Mouse (Mus musculus): ENCODE measurements around the gene Riiad1. TPM values are rescaled to one million over a fixed set of nuclear protein-coding genes. Genes with fewer than 3 reads are reported as not detected.

Riiad1 gene
- total and polyA plus RNA-seq, 3 experiments = 0.64 TPM; not detected in 2

GRCm38 (mm10) chr3:94436420-94436819 lies 43.7 kb downstream of the Riiad1 start:
- Histone ChIP-seq H3K36me3 (ENCODE audit: control insufficient read depth in 1 of 2, insufficient read depth in 2 of 2, low read length in 2 of 2) (peaks cover 0 to 8% of the 10 kb centered on the region in 2 experiments; a peak in 2 of 4 replicates), H3K27me3 (ENCODE audit: control insufficient read depth in 1 of 2, insufficient read depth in 2 of 2, low read length in 2 of 2) (peaks cover 7 to 16% of the 10 kb centered on the region in 2 experiments), H3K9me3 (replicated peaks; ENCODE audit: insufficient read depth, low read length) (no peaks in the 10 kb centered on the region), H3K79me2 (ENCODE audit: control insufficient read depth, insufficient read depth, low read length, poor library complexity) (no peaks in the 10 kb centered on the region), H3K4me3 (ENCODE audit: control insufficient read depth in 1 of 2, insufficient read depth in 1 of 2, low read depth in 2 of 2, low read length in 2 of 2) (no peak overlapping the region), H3K27ac (ENCODE audit: control insufficient read depth, low read depth, low read length) (no peak overlapping the region), H3K4me1 (ENCODE audit: control insufficient read depth in 1 of 2, insufficient read depth in 2 of 2, low read length in 2 of 2) (peaks cover under 1 to 1% of the 10 kb centered on the region in 2 experiments; a peak in 2 of 4 replicates), H3K9ac (ENCODE audit: control insufficient read depth, low read depth, low read length, poor library complexity, severe bottlenecking) (no peak overlapping the region)
- DNase-seq (ENCODE audit: low read depth, low spot score) = peak; percentile 43
- TF ChIP-seq MAX (IDR thresholded peaks at IDR 0.05; ENCODE audit: low read length) (no peak), SMC3 (IDR thresholded peaks at IDR 0.05; ENCODE audit: low read depth, low read length) (0 out of 2 replicates have a peak, but pooled peaks have one; percentile 16), CTCF (IDR thresholded peaks at IDR 0.05 in 2 of 3, conservative IDR thresholded peaks at IDR 0.05 in 1 of 3; ENCODE audit: control insufficient read depth in 1 of 3, insufficient read depth in 1 of 3, low read depth in 2 of 3, low read length in 3 of 3, poor library complexity in 1 of 3, severe bottlenecking in 1 of 3) (peak in 1 of 3 experiments; percentile 19; a peak in 1 of 6 replicates)

- peaks cover 0 to 17% of the 10 kb centered on the region in 2 experiments; a peak in 2 of 4 replicates for H3K36me3 ChIP-seq (ENCODE audit: control insufficient read depth in 1 of 2, insufficient read depth in 2 of 2, low read length in 2 of 2)
- H3K9ac ChIP-seq (ENCODE audit: control insufficient read depth, low read depth, low read length, poor library complexity, severe bottlenecking) = no peak overlapping the region
- no peaks in the 10 kb centered on the region for H3K9me3 ChIP-seq (replicated peaks; ENCODE audit: insufficient read depth, low read length)
- H3K27me3 ChIP-seq (ENCODE audit: control insufficient read depth in 1 of 2, insufficient read depth in 2 of 2, low read length in 2 of 2) = peaks cover 6 to 12% of the 10 kb centered on the region in 2 experiments
- H3K27ac ChIP-seq (ENCODE audit: control insufficient read depth, low read depth, low read length) = no peak overlapping the region
- no peak overlapping the region for H3K4me3 ChIP-seq (ENCODE audit: control insufficient read depth in 1 of 2, insufficient read depth in 1 of 2, low read depth in 2 of 2, low read length in 2 of 2)
- DNase-seq (ENCODE audit: low read depth, low spot score) = no peak
- no peak for TF ChIP-seq USF2 (IDR thresholded peaks at IDR 0.05; ENCODE audit: borderline replicate concordance in 1 of 2, insufficient read depth in 1 of 2, low read depth in 1 of 2, low read length in 2 of 2)
- no peak for TF ChIP-seq HCFC1 (IDR thresholded peaks at IDR 0.05; ENCODE audit: low read depth, low read length)
- TF ChIP-seq POLR2A (IDR thresholded peaks at IDR 0.05; ENCODE audit: control insufficient read depth in 1 of 2, insufficient read depth in 1 of 2, low read depth in 1 of 2, low read length in 2 of 2, poor library complexity in 1 of 2) = no peak
- TF ChIP-seq CHD1 (IDR thresholded peaks at IDR 0.05; ENCODE audit: low read depth, low read length) = no peak
- no peak for TF ChIP-seq ELF1 (IDR thresholded peaks at IDR 0.05; ENCODE audit: low read depth, low read length)
- TF ChIP-seq GATA1 (IDR thresholded peaks at IDR 0.05; ENCODE audit: low read depth, low read length) = no peak
- TF ChIP-seq CTCF (IDR thresholded peaks at IDR 0.05 in 2 of 3, conservative IDR thresholded peaks at IDR 0.05 in 1 of 3; ENCODE audit: control insufficient read depth in 1 of 3, insufficient read depth in 1 of 3, low read depth in 2 of 3, low read length in 3 of 3, poor library complexity in 1 of 3, severe bottlenecking in 1 of 3) = no peak
- TF ChIP-seq JUND (IDR thresholded peaks at IDR 0.05; ENCODE audit: low read depth, low read length) = no peak
- no peak for TF ChIP-seq SMC3 (IDR thresholded peaks at IDR 0.05; ENCODE audit: low read depth, low read length)
- no peak for TF ChIP-seq NRF1 (IDR thresholded peaks at IDR 0.05; ENCODE audit: insufficient read depth, low read depth, low read length, poor library complexity, severe bottlenecking)
- no peak for TF ChIP-seq MEF2A (IDR thresholded peaks at IDR 0.05; ENCODE audit: extremely low read depth, insufficient replicate concordance, low read depth, low read length, poor library complexity, severe bottlenecking)
- no peak for TF ChIP-seq GABPA (IDR thresholded peaks at IDR 0.05; ENCODE audit: low read depth, low read length)
- TF ChIP-seq KAT2A (conservative IDR thresholded peaks at IDR 0.05; ENCODE audit: low read depth, low read length) = no peak
- TF ChIP-seq BHLHE40 (IDR thresholded peaks at IDR 0.05; ENCODE audit: borderline replicate concordance, low read depth, low read length) = no peak
- TF ChIP-seq MYC (IDR thresholded peaks at IDR 0.05; ENCODE audit: low read depth, low read length) = no peak
- TF ChIP-seq UBTF (IDR thresholded peaks at IDR 0.05; ENCODE audit: borderline replicate concordance, insufficient read depth, low read depth, low read length) = no peak
- TF ChIP-seq TCF12 (IDR thresholded peaks at IDR 0.05; ENCODE audit: low read depth, low read length) = no peak
- no peak for TF ChIP-seq ZC3H11A (IDR thresholded peaks at IDR 0.05; ENCODE audit: low read depth, low read length)
- TF ChIP-seq ZKSCAN1 (IDR thresholded peaks at IDR 0.05; ENCODE audit: low read depth, low read length) = no peak
- no peak for TF ChIP-seq MYB (IDR thresholded peaks at IDR 0.05; ENCODE audit: low read depth, low read length)
- peaks cover 9 to 10% of the 10 kb centered on the region in 2 experiments for H3K4me1 ChIP-seq (ENCODE audit: control insufficient read depth in 1 of 2, insufficient read depth in 2 of 2, low read length in 2 of 2)
- H3K79me2 ChIP-seq (ENCODE audit: control insufficient read depth, insufficient read depth, low read length, poor library complexity) = no peaks in the 10 kb centered on the region
These were observed 45.8 kb downstream of the Riiad1 start for GRCm38 (mm10) chr3:94434305-94434704.
